Mouse (Mus musculus) left cerebral cortex, postnatal 25 days (tissue): ENCODE results near the gene Ttc28. TPM values are rescaled to one million over a fixed set of nuclear protein-coding genes. Genes with fewer than 3 reads are reported as not detected.

Source experiments
- DNase-seq, 2 experiments: peaks; one replicate each; pipeline ENCODE4 v3.0.0; 2022; ENCODE audit warnings: low spot score in 2 of 2, mixed read lengths in 1 of 2
- intact Hi-C: fragments of 180-260 bp; cut with DNase I; formaldehyde crosslinking; loops from one replicate; pipeline ENCODE4 v1.15.1; 2025
- total RNA-seq, 2 experiments: library from RNA; stranded (reverse); gene quantifications; 2 replicates each; pipeline ENCODE4 v1.2.3; 2021

Ttc28 gene
- total RNA-seq, 2 experiments from 2014 or later = 11.6 to 13.2 TPM

DNA sequence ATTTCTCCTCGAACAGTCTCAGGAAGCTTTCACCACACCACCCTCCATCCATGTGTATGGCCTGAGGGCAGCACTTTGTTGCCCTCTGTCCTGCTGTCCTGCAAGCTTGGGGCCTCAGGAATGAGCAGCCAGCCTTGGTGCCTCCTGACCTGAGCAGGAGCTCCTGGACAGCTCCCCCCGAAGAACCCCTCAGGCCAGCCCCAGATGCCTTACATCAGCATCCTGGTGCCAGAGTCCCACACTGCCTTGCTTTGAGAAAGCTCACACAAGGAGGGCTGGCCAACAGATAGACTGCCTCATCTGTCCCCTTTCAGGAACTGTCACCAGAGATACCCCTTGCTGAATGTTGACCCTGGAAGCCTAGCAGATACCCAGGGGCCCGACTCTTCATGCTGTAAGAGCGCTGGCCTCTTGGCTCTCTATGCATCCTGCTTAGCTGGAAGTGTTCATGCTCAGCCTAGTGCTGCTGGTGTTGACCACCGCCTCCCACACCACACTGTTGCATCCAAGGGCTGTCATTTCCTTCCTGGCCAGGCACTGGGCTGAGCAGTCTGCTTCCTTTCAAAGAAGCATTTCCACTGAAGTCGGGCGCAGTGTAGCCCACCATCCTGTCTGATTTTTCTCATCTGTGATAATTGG lies 259.4 kb downstream of the Ttc28 start:
- DNase-seq = no peak
- intact Hi-C loops = no loop called here

DNA sequence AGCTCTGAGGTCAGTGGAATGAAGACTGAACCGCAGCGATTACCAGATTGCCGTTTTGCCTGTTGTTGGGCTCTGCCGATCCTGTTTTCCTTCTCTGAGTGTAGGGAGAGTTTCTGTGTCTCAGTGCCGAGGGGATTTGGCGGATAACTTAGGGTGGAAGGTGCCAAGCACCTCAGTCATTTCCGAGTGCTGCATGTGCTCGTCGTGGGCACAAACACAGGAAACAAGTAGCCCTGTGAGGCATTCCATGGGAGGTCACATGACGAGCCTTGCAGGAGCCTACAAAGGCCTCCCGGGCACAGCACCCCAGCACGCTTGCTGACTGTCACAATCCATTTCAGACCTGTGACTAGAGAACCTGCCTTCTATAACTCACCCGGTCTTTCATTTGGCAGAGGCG lies 260.0 kb downstream of the Ttc28 start:
- DNase-seq = no peak
- intact Hi-C loops = no loop called here

DNA sequence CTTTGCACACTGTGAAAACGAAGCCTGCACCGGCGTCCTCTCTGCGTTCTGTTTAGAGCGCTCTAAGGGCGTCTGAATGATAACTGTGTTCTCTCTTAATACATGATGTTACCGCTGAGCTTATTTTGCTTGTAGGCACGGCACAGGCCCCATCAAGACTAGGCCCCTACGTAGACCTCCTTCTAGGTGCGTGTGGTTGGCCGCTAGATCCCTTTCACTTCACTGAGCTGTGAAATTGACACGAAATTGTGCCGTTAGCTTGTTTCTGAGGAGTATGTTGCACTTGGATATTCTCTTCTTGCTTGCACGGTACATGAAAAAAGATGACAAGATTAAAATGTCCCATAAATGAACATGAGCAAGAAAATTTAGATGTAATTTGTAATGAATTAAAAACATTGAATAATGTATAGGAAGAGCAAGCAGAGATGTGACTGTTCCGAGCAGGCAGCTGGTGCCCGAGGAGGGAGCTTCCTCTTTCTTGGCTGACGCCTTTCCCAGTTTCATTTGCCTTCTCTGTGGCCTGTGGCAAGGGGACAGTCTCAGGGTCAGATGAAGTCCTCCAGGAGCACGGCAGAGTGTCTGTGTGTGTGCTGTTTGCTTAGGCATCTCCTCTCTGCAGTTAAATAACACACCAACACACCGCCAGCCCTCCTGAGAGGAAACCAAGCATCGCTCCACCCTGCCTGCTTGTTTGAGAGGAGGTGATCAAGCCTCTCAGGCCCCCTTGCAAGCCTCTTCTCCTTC lies 261.7 kb downstream of the Ttc28 start:
- no peak for DNase-seq
- intact Hi-C loops = no loop called here

DNA sequence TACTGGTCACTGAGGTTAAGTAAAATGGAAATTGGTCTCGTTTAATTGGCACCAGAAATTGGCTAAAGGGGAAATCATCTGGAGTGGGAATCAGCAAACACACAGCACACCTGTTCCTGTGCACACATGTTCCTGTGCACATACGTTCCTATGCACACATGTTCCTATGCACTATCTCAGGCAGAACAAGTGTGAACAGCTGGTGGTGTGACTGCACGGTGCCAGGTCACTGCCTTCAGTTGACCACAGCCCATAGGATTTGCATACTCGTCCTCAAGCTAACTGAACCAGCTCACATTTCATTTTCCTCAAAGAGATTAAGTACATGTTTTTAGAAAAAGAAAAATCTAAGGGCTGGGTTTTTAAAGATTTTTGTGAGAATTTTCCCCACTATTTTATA lies 263.2 kb downstream of the Ttc28 start:
- intact Hi-C loops = no loop called here
- no peak for DNase-seq

DNA sequence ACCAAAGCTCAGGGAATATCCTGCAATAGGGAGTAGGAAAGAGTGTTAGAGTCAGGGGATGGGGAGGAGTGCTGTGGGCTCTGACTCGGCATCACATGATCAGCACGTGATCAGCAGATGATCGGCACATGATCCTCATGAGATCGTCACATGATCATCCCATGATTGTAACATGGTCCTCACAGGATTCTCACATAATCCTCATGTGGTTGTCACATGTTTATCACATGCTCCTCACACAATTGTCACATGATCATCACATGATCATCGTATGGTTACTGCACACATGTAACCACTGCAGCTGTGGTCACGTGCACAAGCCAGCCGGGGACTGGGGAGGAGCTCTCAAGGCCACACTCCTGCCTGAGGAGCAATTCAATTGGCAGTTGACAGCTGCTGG lies 264.8 kb downstream of the Ttc28 start:
- no peak for DNase-seq
- intact Hi-C loops = no loop called here

DNA sequence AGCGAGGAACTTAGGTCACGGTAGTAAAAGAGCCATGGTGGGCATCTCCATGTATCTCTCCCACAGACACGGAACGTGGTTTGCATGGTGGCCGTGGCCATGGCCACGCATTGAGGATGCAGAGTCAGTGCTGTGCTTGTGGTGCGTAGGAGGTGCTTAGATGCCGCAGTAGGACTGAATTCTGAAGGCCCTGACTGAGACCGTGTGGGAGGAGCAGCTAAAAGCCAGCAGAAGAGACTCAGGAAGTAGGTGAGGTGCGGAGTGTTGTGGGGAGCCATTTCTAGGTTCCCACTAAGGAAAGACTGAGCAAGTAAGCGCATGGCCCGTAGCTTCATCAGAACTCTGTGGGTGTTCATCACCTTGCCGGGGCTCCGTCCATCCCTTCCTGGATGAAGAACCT lies 271.0 kb downstream of the Ttc28 start:
- DNase-seq = peak in 1 of 2 experiments; percentile 73

DNA sequence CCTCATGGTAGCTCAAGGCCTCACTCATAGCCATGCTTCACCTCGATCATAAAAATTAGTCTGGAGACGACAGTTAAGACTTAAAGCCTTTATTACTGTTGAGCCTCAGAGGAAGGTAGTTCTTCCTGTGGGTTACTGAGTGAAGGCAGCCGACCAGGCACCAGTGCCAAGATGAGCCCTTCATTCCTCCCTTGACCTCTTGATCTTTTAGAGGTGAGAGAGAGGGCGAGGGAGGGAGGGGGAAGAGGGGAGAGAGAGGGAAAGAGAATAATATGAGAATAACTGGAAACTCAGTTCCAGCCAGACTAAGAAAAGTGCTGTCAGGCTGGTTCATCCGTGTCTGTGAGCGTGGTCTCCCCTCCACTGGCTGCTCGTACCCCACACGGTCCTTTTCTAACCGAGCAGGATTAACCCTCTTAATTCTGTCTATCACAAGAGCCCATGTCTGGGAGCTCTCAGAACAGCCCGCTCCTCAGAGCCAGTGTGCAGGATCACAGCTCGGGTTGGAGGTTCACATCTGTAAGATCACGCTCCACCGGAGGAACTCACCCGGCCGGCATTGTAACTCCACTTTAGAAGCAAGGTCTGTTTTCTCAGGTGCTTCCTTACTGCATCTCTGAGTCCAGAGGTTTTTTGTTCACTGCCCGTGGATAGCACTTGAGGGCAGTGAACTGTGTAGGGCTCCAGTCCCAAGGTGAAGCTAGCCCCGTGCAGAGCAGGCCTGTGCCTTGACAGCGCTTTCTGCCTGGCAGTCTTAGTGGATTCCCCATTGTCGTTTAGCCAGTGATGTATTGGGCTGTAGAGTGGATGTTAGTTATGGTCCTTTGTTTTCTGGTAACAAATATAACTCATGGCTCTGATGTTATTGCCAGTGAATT lies 272.5 kb downstream of the Ttc28 start:
- DNase-seq = no peak
- intact Hi-C loops = no loop called here

More for the DNA sequence above, 271.0 kb downstream of the Ttc28 start:
- intact Hi-C loops = no loop called here

DNA sequence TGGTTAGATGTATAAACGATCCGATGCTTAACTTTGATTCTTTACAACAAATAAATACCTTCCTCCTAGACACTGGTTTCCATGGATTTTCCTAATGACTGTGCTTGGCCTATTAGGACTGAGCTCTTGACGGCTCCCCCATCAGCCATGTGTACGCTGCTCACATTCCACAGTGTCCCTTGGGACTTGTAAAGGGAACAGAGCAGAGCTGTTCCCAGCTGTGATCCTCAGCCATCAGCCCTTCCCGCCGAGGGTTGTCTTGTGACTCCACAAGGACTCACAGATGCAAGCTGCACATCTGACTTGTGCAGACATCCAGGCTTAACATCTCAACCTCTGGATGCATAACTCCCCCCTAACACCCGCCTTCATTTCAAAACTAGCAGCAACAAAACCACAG lies 275.0 kb downstream of the Ttc28 start:
- intact Hi-C loops = no loop called here
- no peak for DNase-seq

DNA sequence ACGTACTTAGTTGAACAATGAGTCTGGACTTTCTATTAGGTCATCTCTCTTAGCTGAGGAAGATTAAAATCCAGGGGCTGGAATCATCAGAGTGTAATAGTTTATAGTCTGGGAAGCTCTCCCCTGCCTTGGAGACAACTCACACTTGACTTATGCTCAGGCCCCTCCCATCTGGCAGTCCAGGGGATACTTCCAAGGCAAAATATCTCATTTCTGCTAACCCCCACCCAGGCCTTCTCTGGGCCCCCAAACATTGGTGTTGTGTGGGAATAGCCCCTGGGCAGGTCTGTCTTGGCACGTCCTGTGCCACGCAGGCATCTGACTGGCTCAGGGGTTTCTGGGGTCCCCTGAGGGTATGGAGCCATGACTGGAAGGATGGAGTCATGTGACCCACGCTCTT lies 275.7 kb downstream of the Ttc28 start:
- no peak for DNase-seq
- intact Hi-C loops = no loop called here

DNA sequence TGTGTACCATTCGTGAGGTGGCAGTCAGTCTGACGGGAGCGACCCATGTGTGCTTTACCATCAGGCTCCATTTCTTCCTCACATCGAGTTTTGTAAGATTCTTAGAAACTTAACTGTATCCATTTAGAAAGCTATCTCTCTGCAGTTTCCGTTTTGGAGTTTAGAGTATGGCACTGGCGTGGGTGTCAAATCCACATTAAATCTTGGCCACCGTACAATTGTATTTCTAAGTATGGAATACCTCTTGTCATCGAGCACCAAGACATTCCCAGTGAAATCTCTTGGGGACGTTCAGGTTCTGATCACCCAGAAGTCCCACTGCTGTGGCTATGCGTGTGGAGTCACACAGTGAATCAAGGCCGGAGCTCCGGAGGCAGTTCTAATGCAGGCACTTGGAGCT lies 276.3 kb downstream of the Ttc28 start:
- intact Hi-C loops = no loop called here
- peak in 1 of 2 experiments; percentile 74 for DNase-seq

DNA sequence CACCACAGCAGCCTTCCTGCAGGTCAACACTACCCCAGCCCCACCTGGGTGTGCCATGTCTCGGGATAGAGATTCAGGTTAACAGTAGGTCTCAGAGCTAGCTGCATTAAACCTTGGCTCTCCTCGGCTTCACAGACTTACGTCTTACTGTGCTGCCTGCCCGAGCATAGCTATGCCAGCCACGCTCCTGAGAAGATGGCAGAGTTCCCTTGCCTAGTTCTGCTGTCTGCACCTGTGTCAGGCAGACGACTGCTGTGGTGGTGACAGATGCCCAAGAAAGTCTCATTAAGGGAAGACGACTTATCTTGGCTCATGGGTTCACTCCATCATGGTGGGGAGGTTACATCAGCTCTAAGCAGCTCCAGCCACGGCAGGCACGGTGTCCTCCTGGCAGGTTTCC lies 278.7 kb downstream of the Ttc28 start:
- intact Hi-C loops = no loop called here
- DNase-seq = no peak

DNA sequence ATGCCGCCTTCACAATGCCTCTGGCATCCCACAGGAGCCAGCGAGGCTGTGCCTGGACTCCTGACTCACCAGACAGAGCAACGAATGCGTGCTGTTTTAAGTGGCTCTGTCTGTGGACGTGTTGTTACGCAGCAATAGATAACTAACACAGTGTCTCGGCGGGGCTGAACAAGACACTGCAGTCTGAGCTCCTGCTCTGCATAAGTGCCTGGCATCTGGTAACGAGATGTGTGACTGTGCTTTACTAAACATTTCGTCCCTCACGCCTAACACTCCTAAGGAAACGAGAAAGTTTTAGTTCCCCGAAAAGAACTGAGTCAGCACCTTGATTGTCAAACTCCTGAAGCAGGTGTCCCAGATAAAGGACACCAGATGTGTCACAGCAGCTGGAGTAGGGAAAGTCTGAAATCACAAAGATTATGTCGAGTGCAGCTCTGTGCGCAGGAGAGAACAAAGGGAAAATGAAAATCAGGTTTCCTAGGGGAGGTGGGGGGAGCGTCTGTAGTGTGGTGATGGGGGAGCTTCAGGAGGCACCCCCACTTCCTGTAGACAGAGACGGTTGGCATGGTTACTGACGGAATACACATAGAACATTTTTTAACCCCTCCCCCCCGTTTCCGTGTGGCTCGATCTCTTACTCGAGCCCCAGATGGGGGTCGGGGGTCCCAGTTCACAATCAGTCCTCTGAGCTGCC lies 280.2 kb downstream of the Ttc28 start:
- intact Hi-C loops = no loop called here
- DNase-seq = peak in 1 of 2 experiments; percentile 38

DNA sequence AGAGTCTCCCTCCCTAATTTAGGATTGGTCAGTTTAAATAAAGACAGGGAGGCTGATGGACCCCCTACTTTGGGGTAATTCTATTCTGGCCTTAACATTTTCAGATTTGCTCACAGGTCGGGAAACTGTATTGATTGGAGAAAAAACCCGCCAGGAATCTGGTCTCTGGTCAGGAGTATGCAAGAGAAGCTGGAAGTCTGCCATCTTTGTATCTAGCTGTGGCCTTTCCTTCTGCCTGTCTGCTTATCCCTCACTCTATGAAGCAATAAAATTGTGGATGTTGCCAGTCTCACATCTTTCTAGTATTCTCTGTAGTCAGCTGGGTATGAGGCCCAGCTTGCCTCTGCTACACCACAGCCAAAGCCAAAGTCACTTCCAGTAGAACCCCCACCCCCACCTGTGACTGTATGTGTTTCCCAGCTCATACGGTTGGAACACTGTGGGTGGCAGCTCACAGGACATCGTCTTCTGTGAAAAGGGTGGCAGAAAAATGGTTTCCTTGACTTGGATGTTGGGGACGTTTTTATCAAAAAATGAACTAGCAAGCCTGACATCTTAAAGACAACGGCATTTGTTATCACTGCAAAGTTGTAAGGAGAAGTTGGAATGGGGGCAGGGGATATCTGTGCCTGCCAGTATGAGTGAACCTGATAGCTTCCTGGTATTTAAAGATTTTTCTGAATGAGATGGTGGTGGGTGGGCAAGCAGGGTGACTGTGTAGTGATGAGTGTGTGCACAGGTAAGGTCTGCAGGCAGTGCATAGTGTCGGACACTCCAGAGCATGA lies 281.7 kb downstream of the Ttc28 start:
- intact Hi-C loops = no loop called here
- no peak for DNase-seq

DNA sequence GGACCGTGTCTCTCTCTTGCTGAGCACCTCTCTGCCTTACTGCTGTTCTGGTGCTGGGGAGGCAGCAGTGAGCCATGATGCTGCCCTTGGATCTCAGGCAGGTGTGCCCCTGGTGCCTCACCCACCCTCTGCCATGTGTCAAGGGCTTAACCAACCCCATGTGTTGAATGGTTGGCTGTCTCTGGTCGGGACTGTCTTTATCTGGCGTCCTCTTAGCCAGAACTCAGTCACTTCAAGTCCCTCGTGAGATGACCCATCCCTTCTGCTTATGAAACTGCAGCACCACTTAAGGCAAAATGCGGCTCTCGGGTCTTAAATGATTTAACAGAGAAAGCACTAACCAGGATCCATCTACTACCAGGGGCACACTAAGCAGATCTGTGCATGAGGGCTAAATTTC lies 283.3 kb downstream of the Ttc28 start:
- DNase-seq = no peak
- intact Hi-C loops = no loop called here

DNA sequence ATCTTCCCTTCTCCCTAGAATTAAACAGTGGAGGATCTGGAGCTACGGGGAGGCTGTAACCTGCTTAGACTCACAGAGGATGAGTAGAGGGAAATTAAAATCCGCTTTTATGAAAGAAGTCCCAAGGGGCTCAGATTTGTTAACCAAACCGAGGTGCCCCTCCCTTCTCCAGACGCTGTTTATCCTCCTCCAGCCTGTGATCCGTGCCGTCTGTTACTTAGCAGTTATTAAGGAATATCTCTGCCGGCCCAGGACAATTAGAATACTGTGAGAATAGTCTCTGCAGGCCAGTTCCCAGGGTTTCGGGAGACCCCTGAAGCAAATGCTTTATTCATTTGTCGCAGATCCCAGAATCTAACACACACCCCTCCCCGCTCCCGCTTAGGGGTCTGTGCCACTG lies 283.8 kb downstream of the Ttc28 start:
- intact Hi-C loops = no loop called here
- DNase-seq = no peak

DNA sequence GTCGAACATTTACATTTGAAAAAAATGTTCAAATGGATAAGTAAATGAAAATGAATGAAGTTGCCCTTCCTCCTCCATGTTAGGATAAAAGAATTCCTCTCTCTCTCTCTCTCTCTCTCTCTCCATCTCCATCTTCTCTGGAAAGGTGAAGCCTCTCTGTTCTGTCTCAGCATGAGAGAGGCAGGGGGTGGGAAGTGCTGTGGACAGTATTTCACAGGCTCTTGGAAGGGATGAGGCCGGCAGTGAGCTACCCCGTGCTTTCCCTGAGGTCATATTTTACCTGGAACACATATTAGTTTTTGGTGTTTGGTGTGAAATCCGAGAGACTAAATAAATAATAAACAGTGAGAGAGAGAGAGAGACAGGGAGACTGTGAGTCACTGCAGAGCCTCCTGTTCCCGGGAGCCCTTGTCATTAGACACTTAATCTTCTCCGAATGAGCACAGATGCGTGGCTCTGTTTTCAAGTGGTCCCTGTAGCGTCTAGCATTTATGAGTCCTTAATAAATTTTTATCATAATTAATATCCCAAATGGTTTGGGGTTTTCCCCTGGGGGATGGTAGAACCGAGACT lies 284.8 kb downstream of the Ttc28 start:
- no peak for DNase-seq
- intact Hi-C loops = no loop called here

DNA sequence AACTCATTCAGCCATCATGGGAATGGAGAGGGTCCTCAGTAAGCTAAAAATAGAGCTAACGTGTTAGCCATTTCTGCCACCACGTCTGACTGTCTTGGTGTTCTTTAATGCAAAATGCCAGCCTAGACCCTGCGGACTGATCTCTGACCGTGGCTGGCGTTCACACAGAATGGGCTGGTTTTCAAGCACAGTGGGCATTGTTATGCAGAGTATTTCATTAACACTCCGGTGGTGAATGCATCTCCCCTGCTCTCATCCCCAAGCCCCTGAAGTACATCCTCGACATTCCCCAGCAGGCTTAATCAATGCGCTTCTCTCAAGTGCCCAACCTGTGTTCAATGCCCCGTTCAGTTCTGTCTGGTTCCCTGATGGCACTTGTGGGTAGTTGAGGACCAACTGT lies 290.8 kb downstream of the Ttc28 start:
- intact Hi-C loops = no loop called here
- no peak for DNase-seq

DNA sequence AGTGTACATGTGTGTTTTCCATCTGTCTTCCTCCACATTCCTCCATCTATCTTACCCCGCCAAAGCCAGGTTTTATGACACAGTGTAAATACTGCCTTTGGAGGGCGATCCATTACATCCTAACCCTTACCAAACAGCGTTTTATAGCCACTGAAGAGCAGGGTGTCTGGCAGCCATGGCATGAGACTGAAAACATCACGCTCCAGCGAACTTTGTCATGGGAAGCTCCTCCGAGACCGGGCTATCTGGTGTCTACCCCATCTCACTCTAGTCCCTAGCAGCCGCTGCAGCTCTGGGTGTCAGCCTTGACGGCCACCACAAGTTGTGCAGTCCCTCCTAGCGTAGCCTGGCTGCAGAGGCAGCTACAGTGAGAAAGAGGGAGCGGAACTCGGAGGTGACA lies 295.8 kb downstream of the Ttc28 start:
- intact Hi-C loops = no loop called here
- no peak for DNase-seq

DNA sequence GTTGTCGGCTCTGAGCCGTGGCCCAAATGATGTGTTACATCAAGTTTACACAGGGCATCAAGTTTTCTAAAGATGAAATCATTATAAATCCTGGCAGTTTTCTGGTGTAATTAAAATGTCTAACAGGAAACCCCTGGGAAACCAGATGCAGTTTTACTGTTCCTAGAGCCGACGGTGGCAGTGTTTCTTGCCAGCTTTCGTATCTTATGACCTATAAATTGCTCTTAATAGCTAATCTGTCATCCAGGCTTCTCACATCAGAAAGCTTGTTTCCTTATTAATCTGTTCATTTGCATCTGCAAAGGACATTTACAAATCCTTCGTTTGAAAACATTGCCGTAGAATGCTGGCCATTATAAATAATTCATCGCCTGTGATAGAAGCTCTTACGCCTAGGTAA lies 296.2 kb downstream of the Ttc28 start:
- DNase-seq = no peak
- intact Hi-C loops = no loop called here
